31 mouse cellular contexts compared by ENCODE assay signal in genomic region chr14:8961554-8961953, GRCm38 (mm10).
DNase-seq lines count a peak whose midpoint lies in the region; ATAC-seq and TF ChIP-seq lines count a peak whose summit lies in the region.
"Had no signal": no experiment of that assay in that cellular context is flagged by ENCODE, and none has a peak within 500 bp of the region (broad histone marks: within the 10 kb centered on the region; RNA-seq: fewer than 3 reads in every experiment).

No protein-coding gene starts in this region.

- 58% methylated on average over 2 of the region's 2 CpGs for WGBS in hindbrain, embryonic 15.5 days
- 64% methylated on average over 2 of the region's 2 CpGs for WGBS in hindbrain, embryonic 11.5 days
- WGBS in limb, embryonic 13.5 days = 25% methylated on average over 2 of the region's 2 CpGs
- WGBS in liver, embryonic 11.5 days = 46% methylated on average over 2 of the region's 2 CpGs

- ATAC-seq in hindbrain, embryonic 15.5 days (ENCODE audit: low FRiP score, low read depth) = 0 out of 2 replicates have a peak, but pooled peaks have one; percentile 30
- no peak for ATAC-seq in hindbrain, embryonic 11.5 days (ENCODE audit: low FRiP score)
- ATAC-seq in limb, embryonic 13.5 days (ENCODE audit: low FRiP score, low read depth) = peak; percentile 69; the same call in 1 of the 2 replicates
- no peak for ATAC-seq in liver, embryonic 11.5 days (replicated peaks; ENCODE audit: low FRiP score)
- ATAC-seq: activated CD4-positive, CD25-positive, alpha-beta regulatory T cell, adult 4 months; forebrain, embryonic 16.5 days; lung, postnatal 0 days; midbrain, embryonic 15.5 days had no signal

- H3K9ac ChIP-seq in hindbrain, embryonic 15.5 days = no peak overlapping the region
- H3K9ac ChIP-seq in hindbrain, embryonic 11.5 days (ENCODE audit: low read depth, low read length) = no peak overlapping the region
- H3K9ac ChIP-seq in limb, embryonic 13.5 days = no peak overlapping the region
- H3K9ac ChIP-seq in liver, embryonic 11.5 days (ENCODE audit: low read depth, low read length) = no peak overlapping the region
- H3K9ac ChIP-seq: embryonic facial prominence, embryonic 13.5 days; hindbrain, embryonic 12.5 days; kidney, embryonic 15.5 days; liver, embryonic 13.5 days; midbrain, embryonic 15.5 days had no signal

- DNase-seq in hindbrain, embryonic 11.5 days (ENCODE audit: low spot score) = no peak
- peak; percentile 4 for DNase-seq in brain, adult 2 months (ENCODE audit: low read depth, low spot score)
- peak; percentile 33 for DNase-seq in brain, embryonic 14.5 days (ENCODE audit: low read depth)
- DNase-seq in liver, embryonic 11.5 days (ENCODE audit: low spot score) = no peak
- DNase-seq in thymus, adult 18-20 months = no peak
- DNase-seq: adrenal gland, adult 8-10 months; B cell, adult 2 months; cerebellum, adult 11-12 months; cerebellum, adult 9-11 months; gastrocnemius, postnatal 10 days; heart, postnatal 14 days; kidney, adult 18-20 months; kidney, postnatal 25 days; liver, embryonic 13.5 days; lung, adult 18-20 months; lung, postnatal 4 days; right cerebral cortex, adult 18-20 months; spleen, adult 18-20 months; thymus, postnatal 25 days had no signal

- H3K9me3 ChIP-seq in hindbrain, embryonic 15.5 days = no peaks in the 10 kb centered on the region
- no peaks in the 10 kb centered on the region for H3K9me3 ChIP-seq in hindbrain, embryonic 11.5 days (ENCODE audit: control insufficient read depth, low read length)
- no peaks in the 10 kb centered on the region for H3K9me3 ChIP-seq in limb, embryonic 13.5 days
- no peaks in the 10 kb centered on the region for H3K9me3 ChIP-seq in liver, embryonic 11.5 days (ENCODE audit: control insufficient read depth, low read length)
- H3K9me3 ChIP-seq: embryonic facial prominence, embryonic 13.5 days; hindbrain, embryonic 12.5 days; kidney, embryonic 15.5 days; liver, embryonic 13.5 days; megakaryocyte, embryonic 14.5 days; midbrain, embryonic 15.5 days had no signal

- no peaks in the 10 kb centered on the region for H3K36me3 ChIP-seq in hindbrain, embryonic 15.5 days
- no peaks in the 10 kb centered on the region for H3K36me3 ChIP-seq in hindbrain, embryonic 11.5 days (ENCODE audit: control insufficient read depth, insufficient read depth, low read length)
- H3K36me3 ChIP-seq in limb, embryonic 13.5 days = no peaks in the 10 kb centered on the region
- H3K36me3 ChIP-seq in liver, embryonic 11.5 days (ENCODE audit: control insufficient read depth, insufficient read depth, low read length) = no peaks in the 10 kb centered on the region
- H3K36me3 ChIP-seq: embryonic facial prominence, embryonic 13.5 days; hindbrain, embryonic 12.5 days; kidney, embryonic 15.5 days; liver, embryonic 13.5 days; midbrain, embryonic 15.5 days had no signal

- no peak for TF ChIP-seq POLR2A in brain, embryonic 14.5 days (IDR thresholded peaks at IDR 0.05; ENCODE audit: borderline replicate concordance, extremely low read depth, insufficient read depth, insufficient read length, poor library complexity, severe bottlenecking)

- H3K4me2 ChIP-seq in hindbrain, embryonic 15.5 days = no peak overlapping the region
- H3K4me2 ChIP-seq in hindbrain, embryonic 11.5 days (replicated peaks; ENCODE audit: low read depth, low read length) = no peak overlapping the region
- H3K4me2 ChIP-seq in limb, embryonic 13.5 days (replicated peaks) = no peak overlapping the region
- H3K4me2 ChIP-seq in liver, embryonic 11.5 days = no peak overlapping the region
- H3K4me2 ChIP-seq: embryonic facial prominence, embryonic 13.5 days; hindbrain, embryonic 12.5 days; kidney, embryonic 15.5 days; liver, embryonic 13.5 days; midbrain, embryonic 15.5 days had no signal

- H3K4me3 ChIP-seq in hindbrain, embryonic 15.5 days = no peak overlapping the region
- no peak overlapping the region for H3K4me3 ChIP-seq in hindbrain, embryonic 11.5 days (ENCODE audit: low read depth, low read length)
- H3K4me3 ChIP-seq in limb, embryonic 13.5 days = no peak overlapping the region
- no peak overlapping the region for H3K4me3 ChIP-seq in liver, embryonic 11.5 days (ENCODE audit: low read depth, low read length)
- H3K4me3 ChIP-seq: embryonic facial prominence, embryonic 13.5 days; erythroblast, embryonic 14.5 days; hindbrain, embryonic 12.5 days; kidney, embryonic 15.5 days; liver, embryonic 13.5 days; midbrain, embryonic 15.5 days had no signal

- H3K27ac ChIP-seq in hindbrain, embryonic 15.5 days (replicated peaks) = no peak overlapping the region
- no peak overlapping the region for H3K27ac ChIP-seq in hindbrain, embryonic 11.5 days (ENCODE audit: low read depth, low read length)
- H3K27ac ChIP-seq in limb, embryonic 13.5 days = no peak overlapping the region
- H3K27ac ChIP-seq in liver, embryonic 11.5 days (ENCODE audit: low read depth, low read length) = no peak overlapping the region
- H3K27ac ChIP-seq: embryonic facial prominence, embryonic 13.5 days; hindbrain, embryonic 12.5 days; kidney, embryonic 15.5 days; liver, embryonic 13.5 days; midbrain, embryonic 15.5 days had no signal

- H3K4me1 ChIP-seq in hindbrain, embryonic 15.5 days (replicated peaks) = no peaks in the 10 kb centered on the region
- no peaks in the 10 kb centered on the region for H3K4me1 ChIP-seq in hindbrain, embryonic 11.5 days (replicated peaks; ENCODE audit: control insufficient read depth, insufficient read depth, low read length)
- no peaks in the 10 kb centered on the region for H3K4me1 ChIP-seq in limb, embryonic 13.5 days
- H3K4me1 ChIP-seq in liver, embryonic 11.5 days (replicated peaks; ENCODE audit: control insufficient read depth, insufficient read depth, low read length) = no peaks in the 10 kb centered on the region
- H3K4me1 ChIP-seq: hindbrain, embryonic 12.5 days; kidney, embryonic 15.5 days; liver, embryonic 13.5 days; megakaryocyte, embryonic 14.5 days; midbrain, embryonic 15.5 days had no signal

- H3K27me3 ChIP-seq in hindbrain, embryonic 15.5 days = no peaks in the 10 kb centered on the region
- H3K27me3 ChIP-seq in hindbrain, embryonic 11.5 days (ENCODE audit: control insufficient read depth, insufficient read depth, low read length) = no peaks in the 10 kb centered on the region
- no peaks in the 10 kb centered on the region for H3K27me3 ChIP-seq in limb, embryonic 13.5 days
- H3K27me3 ChIP-seq in liver, embryonic 11.5 days (replicated peaks; ENCODE audit: control insufficient read depth, insufficient read depth, low read length) = no peaks in the 10 kb centered on the region
- H3K27me3 ChIP-seq: CH12.LX; embryonic facial prominence, embryonic 13.5 days; hindbrain, embryonic 12.5 days; kidney, embryonic 15.5 days; liver, embryonic 13.5 days; megakaryocyte, embryonic 14.5 days; midbrain, embryonic 15.5 days had no signal

- TF ChIP-seq CTCF in brain, embryonic 14.5 days (IDR thresholded peaks at IDR 0.05; ENCODE audit: borderline replicate concordance, extremely low read depth, insufficient read depth, insufficient read length) = no peak

Comparison
In these comparisons a context has a peak if more than half of its experiments do, and no peak if none do; other contexts are left out.
1. ATAC-seq: peak in hindbrain, embryonic 15.5 days (single experiment) and limb, embryonic 13.5 days (single experiment); none in hindbrain, embryonic 11.5 days (single experiment) and liver, embryonic 11.5 days (single experiment).
2. DNase-seq: peak in brain, adult 2 months (single experiment) and brain, embryonic 14.5 days (single experiment); none in hindbrain, embryonic 11.5 days (single experiment), liver, embryonic 11.5 days (single experiment) and thymus, adult 18-20 months (0 of 2).